Mouse (Mus musculus): ENCODE results near the gene Nr2f1.

GRCm38 (mm10) chr13:78194850-78195600 is 4.5 kb downstream of the Nr2f1 start:
- TF ChIP-seq CTCF (conservative IDR thresholded peaks at IDR 0.05; ENCODE audit: insufficient read depth, insufficient read length, low read depth, low read length) (no peak), POLR2A (IDR thresholded peaks at IDR 0.05; ENCODE audit: low read depth, low read length) (no peak)

All from kidney, adult 2 months (tissue).